Mouse (Mus musculus): ENCODE data around the gene Gm17387. TPM values are rescaled to one million over a fixed set of nuclear protein-coding genes. Genes with fewer than 3 reads are reported as not detected.

The Gm17387 gene
- polyA plus RNA-seq, 1 experiment from 2014 or later = not detected

- no peak for TF ChIP-seq CTCF (IDR thresholded peaks at IDR 0.05; ENCODE audit: low read depth)
- ATAC-seq (ENCODE audit: insufficient read depth) (no peak), DNase-seq (no peak)
- no peak overlapping the region for H3K27ac ChIP-seq (ENCODE audit: low read depth)
- no peaks in the 10 kb centered on the region for H3K27me3 ChIP-seq (ENCODE audit: insufficient read depth, low read length)
- no peak overlapping the region for H3K4me2 ChIP-seq
- no peak overlapping the region for H3K4me3 ChIP-seq (ENCODE audit: low read depth, low read length)
- 0 out of 2 replicates have a peak, but pooled peaks cover 4% of the 10 kb centered on the region for H3K4me1 ChIP-seq (ENCODE audit: insufficient read depth)
- H3K36me3 ChIP-seq (ENCODE audit: insufficient read depth) = no peaks in the 10 kb centered on the region
- no peak overlapping the region for H3K9ac ChIP-seq
- 91% methylated on average over 2 of the region's 2 CpGs for WGBS
- no peaks in the 10 kb centered on the region for H3K9me3 ChIP-seq (ENCODE audit: low read depth, low read length)
Measured at GRCm38 (mm10) chr7:141049326-141049725, 20.4 kb downstream of the Gm17387 start.

GRCm38 (mm10) chr7:141051060-141051685 is 22.2 kb downstream of the Gm17387 start:
- ATAC-seq (ENCODE audit: insufficient read depth) (no peak), DNase-seq (no peak)
- no peak for TF ChIP-seq CTCF (IDR thresholded peaks at IDR 0.05; ENCODE audit: low read depth)
- 0 out of 2 replicates have a peak, but pooled peaks cover 4% of the 10 kb centered on the region for H3K4me1 ChIP-seq (ENCODE audit: insufficient read depth)
- no peak overlapping the region for H3K4me3 ChIP-seq (ENCODE audit: low read depth, low read length)
- H3K4me2 ChIP-seq = no peak overlapping the region
- WGBS = 54% methylated on average over 17 of the region's 17 CpGs
- no peaks in the 10 kb centered on the region for H3K9me3 ChIP-seq (ENCODE audit: low read depth, low read length)
- no peaks in the 10 kb centered on the region for H3K27me3 ChIP-seq (ENCODE audit: insufficient read depth, low read length)
- H3K27ac ChIP-seq (ENCODE audit: low read depth) = no peak overlapping the region
- H3K9ac ChIP-seq = no peak overlapping the region
- H3K36me3 ChIP-seq (ENCODE audit: insufficient read depth) = no peaks in the 10 kb centered on the region

- no peaks in the 10 kb centered on the region for H3K36me3 ChIP-seq (ENCODE audit: insufficient read depth)
- H3K27ac ChIP-seq (ENCODE audit: low read depth) = no peak overlapping the region
- 76% methylated on average over 4 of the region's 4 CpGs for WGBS
- no peaks in the 10 kb centered on the region for H3K9me3 ChIP-seq (ENCODE audit: low read depth, low read length)
- H3K9ac ChIP-seq = no peak overlapping the region
- no peak for TF ChIP-seq CTCF (IDR thresholded peaks at IDR 0.05; ENCODE audit: low read depth)
- ATAC-seq (ENCODE audit: insufficient read depth) (no peak), DNase-seq (no peak)
- no peak overlapping the region for H3K4me3 ChIP-seq (ENCODE audit: low read depth, low read length)
- H3K4me1 ChIP-seq (ENCODE audit: insufficient read depth) = 0 out of 2 replicates have a peak, but pooled peaks cover 4% of the 10 kb centered on the region
- no peak overlapping the region for H3K4me2 ChIP-seq
- no peaks in the 10 kb centered on the region for H3K27me3 ChIP-seq (ENCODE audit: insufficient read depth, low read length)
Measured at GRCm38 (mm10) chr7:141052016-141052415, 23.1 kb downstream of the Gm17387 start.

DNA sequence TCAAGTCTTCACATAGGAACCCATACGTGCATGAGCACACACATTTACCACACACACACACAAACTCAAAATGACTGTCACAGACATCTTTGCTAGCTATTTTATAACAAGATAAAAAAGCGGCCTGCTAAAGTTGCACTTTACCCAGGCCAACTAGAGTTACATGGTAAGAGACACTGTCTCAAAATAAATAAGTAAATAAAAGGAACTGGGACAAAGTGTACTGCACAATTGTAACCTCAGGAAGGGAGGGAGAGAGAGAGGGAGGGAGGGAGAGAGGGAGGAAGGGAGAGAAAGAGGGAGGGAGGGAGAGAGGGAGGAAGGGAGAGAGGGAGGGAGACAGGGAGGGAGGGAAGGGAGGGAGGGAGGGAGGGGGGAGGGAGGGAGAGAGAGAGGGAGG is 23.5 kb downstream of the Gm17387 start:
- Histone ChIP-seq H3K9ac (no peak overlapping the region), H3K4me2 (no peak overlapping the region), H3K36me3 (ENCODE audit: insufficient read depth) (no peaks in the 10 kb centered on the region), H3K4me3 (ENCODE audit: low read depth, low read length) (no peak overlapping the region), H3K9me3 (ENCODE audit: low read depth, low read length) (no peaks in the 10 kb centered on the region), H3K27ac (ENCODE audit: low read depth) (no peak overlapping the region), H3K4me1 (ENCODE audit: insufficient read depth) (0 out of 2 replicates have a peak, but pooled peaks cover under 1% of the 10 kb centered on the region), H3K27me3 (ENCODE audit: insufficient read depth, low read length) (no peaks in the 10 kb centered on the region)
- TF ChIP-seq CTCF (IDR thresholded peaks at IDR 0.05; ENCODE audit: low read depth) = no peak
- WGBS = 71% methylated on average over 2 of the region's 2 CpGs
- DNase-seq (no peak), ATAC-seq (ENCODE audit: insufficient read depth) (no peak)

DNA sequence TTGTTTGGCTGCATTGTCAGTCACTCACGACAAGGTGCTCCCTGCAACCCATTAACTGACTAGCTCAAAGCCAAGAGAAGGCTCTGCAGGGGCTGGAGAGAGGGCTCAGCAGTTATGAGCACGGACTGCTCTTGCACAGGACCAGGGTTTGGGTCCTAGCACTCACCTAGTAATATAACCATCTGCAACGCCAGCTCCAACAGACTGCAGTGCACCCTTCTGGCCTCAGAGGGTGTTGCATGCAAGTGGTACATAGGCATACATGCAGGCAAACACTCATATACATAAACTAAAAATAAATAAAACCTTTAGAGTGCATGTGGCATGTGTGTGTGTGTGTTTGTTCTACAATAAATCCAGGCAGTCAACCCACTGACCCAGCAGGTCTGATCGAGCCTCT is 26.9 kb downstream of the Gm17387 start:
- no peak overlapping the region for H3K4me3 ChIP-seq (ENCODE audit: low read depth, low read length)
- peaks cover 5% of the 10 kb centered on the region; the same call in 1 of the 2 replicates for H3K4me1 ChIP-seq (ENCODE audit: insufficient read depth)
- no peak overlapping the region for H3K4me2 ChIP-seq
- H3K36me3 ChIP-seq (ENCODE audit: insufficient read depth) = no peaks in the 10 kb centered on the region
- H3K9me3 ChIP-seq (ENCODE audit: low read depth, low read length) = no peaks in the 10 kb centered on the region
- WGBS = 81% methylated on average over 4 of the region's 4 CpGs
- no peak for DNase-seq
- ATAC-seq (ENCODE audit: insufficient read depth) = no peak
- no peak overlapping the region for H3K27ac ChIP-seq (ENCODE audit: low read depth)
- H3K9ac ChIP-seq = no peak overlapping the region
- peaks cover 7% of the 10 kb centered on the region; the same call in 1 of the 2 replicates for H3K27me3 ChIP-seq (ENCODE audit: insufficient read depth, low read length)
- peak; percentile 11; the same call in 1 of the 2 replicates for TF ChIP-seq CTCF (IDR thresholded peaks at IDR 0.05; ENCODE audit: low read depth)

DNA sequence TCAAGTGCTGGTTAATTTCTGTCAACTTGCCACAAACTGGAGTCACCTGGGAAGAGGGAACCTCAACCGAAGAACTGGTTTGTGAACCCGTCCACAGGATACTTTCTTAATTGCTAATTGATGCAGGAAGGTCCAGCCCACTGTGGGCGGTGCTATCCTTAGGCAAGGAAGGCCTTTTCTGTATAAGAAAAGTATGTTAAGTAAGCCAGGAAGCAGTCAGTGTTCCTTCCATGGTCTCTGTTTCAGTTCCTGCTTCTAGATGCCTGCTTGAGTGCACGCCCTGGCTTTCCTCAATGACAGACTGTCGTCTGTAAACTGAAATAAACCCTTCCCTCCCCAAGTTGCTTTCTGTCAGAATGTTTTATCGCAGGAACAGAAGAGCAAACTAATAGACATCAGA is 28.0 kb downstream of the Gm17387 start:
- no peak for ATAC-seq (ENCODE audit: insufficient read depth)
- Histone ChIP-seq H3K9me3 (ENCODE audit: low read depth, low read length) (no peaks in the 10 kb centered on the region), H3K4me2 (no peak overlapping the region), H3K9ac (no peak overlapping the region), H3K27me3 (ENCODE audit: insufficient read depth, low read length) (peaks cover 9% of the 10 kb centered on the region; the same call in 1 of the 2 replicates), H3K27ac (ENCODE audit: low read depth) (no peak overlapping the region), H3K4me3 (ENCODE audit: low read depth, low read length) (no peak overlapping the region), H3K36me3 (ENCODE audit: insufficient read depth) (no peaks in the 10 kb centered on the region), H3K4me1 (ENCODE audit: insufficient read depth) (peaks cover 12% of the 10 kb centered on the region)
- DNase-seq = no peak
- no peak for TF ChIP-seq CTCF (IDR thresholded peaks at IDR 0.05; ENCODE audit: low read depth)
- WGBS = 83% methylated on average over 6 of the region's 6 CpGs

GRCm38 (mm10) chr7:141057541-141057940 is 28.6 kb downstream of the Gm17387 start:
- Histone ChIP-seq H3K4me2 (no peak overlapping the region), H3K27me3 (ENCODE audit: insufficient read depth, low read length) (peaks cover 9% of the 10 kb centered on the region; the same call in 1 of the 2 replicates), H3K4me1 (ENCODE audit: insufficient read depth) (peaks cover 13% of the 10 kb centered on the region), H3K4me3 (ENCODE audit: low read depth, low read length) (no peak overlapping the region), H3K9ac (no peak overlapping the region), H3K36me3 (ENCODE audit: insufficient read depth) (no peaks in the 10 kb centered on the region), H3K9me3 (ENCODE audit: low read depth, low read length) (no peaks in the 10 kb centered on the region), H3K27ac (ENCODE audit: low read depth) (no peak overlapping the region)
- WGBS = 95% methylated on average over 1 of the region's 1 CpGs
- no peak for ATAC-seq (ENCODE audit: insufficient read depth)
- DNase-seq = no peak
- no peak for TF ChIP-seq CTCF (IDR thresholded peaks at IDR 0.05; ENCODE audit: low read depth)

Data from lung, embryonic 14.5 days (tissue).